Mouse (Mus musculus): ENCODE data around the gene Txlnb. TPM values are rescaled to one million over a fixed set of nuclear protein-coding genes. Genes with fewer than 3 reads are reported as not detected.
"Not testable (repeated sequence)": the region's sequence is repeated elsewhere in the genome, so short reads cannot be mapped to it uniquely, and the experiment has no call there.

The Txlnb gene
- polyA plus RNA-seq, 1 experiment = 6.4 TPM

DNA sequence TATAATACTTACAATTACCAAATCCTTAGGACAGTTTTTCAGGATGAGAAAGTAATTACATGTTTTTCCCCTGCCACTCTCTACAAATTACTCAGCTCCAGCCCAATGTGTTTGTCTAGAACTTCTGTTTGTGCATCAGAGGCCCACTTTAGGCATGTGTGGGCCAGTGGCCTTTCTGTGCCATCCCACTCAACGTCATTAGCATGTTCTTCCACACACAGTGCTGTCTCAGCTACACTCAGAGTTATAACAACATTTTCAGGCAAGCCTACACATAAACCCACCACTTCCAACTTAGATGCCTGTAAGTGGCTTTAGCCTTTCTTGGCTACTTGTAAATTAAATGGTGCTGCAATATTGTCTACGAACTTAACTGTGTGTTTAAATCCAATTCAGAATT, 5.8 kb downstream of the Txlnb start:
- WGBS = 77% methylated on average over 2 of the region's 2 CpGs
- DNase-seq = no peak
- no peaks in the 10 kb centered on the region for H3K4me1 ChIP-seq (ENCODE audit: control insufficient read depth, insufficient read depth, low read length)
- no peak overlapping the region for H3K4me3 ChIP-seq (replicated peaks; ENCODE audit: extremely low read depth, low read depth, low read length)
- TF ChIP-seq CTCF (IDR thresholded peaks at IDR 0.05; ENCODE audit: insufficient read depth, low read length) (no peak), POLR2A (IDR thresholded peaks at IDR 0.05; ENCODE audit: borderline replicate concordance, extremely low read depth, low read depth, low read length) (no peak)

DNA sequence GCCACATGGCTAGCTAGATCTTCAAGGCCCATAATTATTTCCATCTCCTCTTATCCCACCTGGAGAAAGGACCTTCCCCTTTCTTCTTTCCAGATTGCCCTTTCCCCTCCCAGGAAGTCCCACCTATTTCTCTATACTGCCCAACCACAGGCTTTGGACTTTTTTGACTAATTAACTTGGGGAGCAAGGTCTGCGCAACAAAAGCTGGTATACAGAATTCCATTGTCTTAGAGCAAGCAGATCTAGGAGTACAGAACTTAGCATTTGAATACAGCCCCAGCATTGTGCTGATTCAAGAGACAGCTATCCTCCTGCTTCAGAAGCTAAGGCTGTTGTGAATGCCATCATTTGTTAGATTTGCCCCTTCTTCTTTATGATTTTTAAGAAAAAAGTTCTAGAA, 12.5 kb downstream of the Txlnb start:
- Histone ChIP-seq H3K4me1 (ENCODE audit: control insufficient read depth, insufficient read depth, low read length) (no peaks in the 10 kb centered on the region), H3K4me3 (replicated peaks; ENCODE audit: extremely low read depth, low read depth, low read length) (no peak overlapping the region)
- TF ChIP-seq POLR2A (IDR thresholded peaks at IDR 0.05; ENCODE audit: borderline replicate concordance, extremely low read depth, low read depth, low read length) (no peak), CTCF (IDR thresholded peaks at IDR 0.05; ENCODE audit: insufficient read depth, low read length) (no peak)
- WGBS = 100% methylated on average over 1 of the region's 1 CpGs
- DNase-seq = no peak

- TF ChIP-seq POLR2A (IDR thresholded peaks at IDR 0.05; ENCODE audit: borderline replicate concordance, extremely low read depth, low read depth, low read length) = no peak
- TF ChIP-seq CTCF (IDR thresholded peaks at IDR 0.05; ENCODE audit: insufficient read depth, low read length) = no peak
- no peak overlapping the region for H3K4me3 ChIP-seq (replicated peaks; ENCODE audit: extremely low read depth, low read depth, low read length)
- WGBS = 78% methylated on average over 11 of the region's 11 CpGs
- DNase-seq = no peak
- no peaks in the 10 kb centered on the region for H3K4me1 ChIP-seq (ENCODE audit: control insufficient read depth, insufficient read depth, low read length)
Observed at GRCm38 (mm10) chr10:17815052-17815451, 19.0 kb downstream of the Txlnb start.

GRCm38 (mm10) chr10:17820422-17820821, 24.4 kb downstream of the Txlnb start:
- not testable (repeated sequence) for H3K4me3 ChIP-seq (replicated peaks; ENCODE audit: extremely low read depth, low read depth, low read length); DNase-seq; H3K4me1 ChIP-seq (ENCODE audit: control insufficient read depth, insufficient read depth, low read length)
- 92% methylated on average over 7 of the region's 7 CpGs for WGBS

DNA sequence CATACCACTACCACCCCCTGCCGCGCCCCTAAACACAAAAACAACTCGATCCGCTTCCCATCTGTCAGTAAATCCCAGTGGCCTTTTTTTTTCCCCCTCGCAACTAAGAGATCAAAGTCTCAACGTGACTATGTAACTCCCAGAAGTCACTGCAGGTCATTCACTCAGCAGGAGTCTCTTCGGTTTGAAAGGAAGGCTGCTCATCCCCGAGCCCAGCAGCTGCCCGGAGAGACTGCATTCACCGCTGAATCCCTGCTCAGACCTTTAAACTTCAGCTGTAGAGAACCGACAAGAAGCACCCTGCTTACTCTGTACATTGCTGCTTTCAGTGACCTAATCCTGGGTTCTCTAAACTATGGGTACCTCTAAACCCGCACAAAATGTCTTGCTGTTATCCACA, 31.4 kb downstream of the Txlnb start:
- WGBS = 20% methylated on average over 12 of the region's 12 CpGs
- Histone ChIP-seq H3K4me1 (ENCODE audit: control insufficient read depth, insufficient read depth, low read length) (no peaks in the 10 kb centered on the region), H3K4me3 (replicated peaks; ENCODE audit: extremely low read depth, low read depth, low read length) (no peak overlapping the region)
- no peak for TF ChIP-seq POLR2A (IDR thresholded peaks at IDR 0.05; ENCODE audit: borderline replicate concordance, extremely low read depth, low read depth, low read length)
- TF ChIP-seq CTCF (IDR thresholded peaks at IDR 0.05; ENCODE audit: insufficient read depth, low read length) = no peak
- no peak for DNase-seq

- H3K4me1 ChIP-seq (ENCODE audit: control insufficient read depth, insufficient read depth, low read length) = no peaks in the 10 kb centered on the region
- WGBS = 74% methylated on average over 4 of the region's 4 CpGs
- no peak overlapping the region for H3K4me3 ChIP-seq (replicated peaks; ENCODE audit: extremely low read depth, low read depth, low read length)
- TF ChIP-seq POLR2A (IDR thresholded peaks at IDR 0.05; ENCODE audit: borderline replicate concordance, extremely low read depth, low read depth, low read length) (no peak), CTCF (IDR thresholded peaks at IDR 0.05; ENCODE audit: insufficient read depth, low read length) (no peak)
- no peak for DNase-seq
Observed at GRCm38 (mm10) chr10:17829205-17829604, 33.2 kb downstream of the Txlnb start.

GRCm38 (mm10) chr10:17831041-17831440, 35.0 kb downstream of the Txlnb start:
- WGBS = 67% methylated on average over 3 of the region's 3 CpGs
- TF ChIP-seq CTCF (IDR thresholded peaks at IDR 0.05; ENCODE audit: insufficient read depth, low read length) = no peak
- no peak for TF ChIP-seq POLR2A (IDR thresholded peaks at IDR 0.05; ENCODE audit: borderline replicate concordance, extremely low read depth, low read depth, low read length)
- no peak for DNase-seq
- no peak overlapping the region for H3K4me3 ChIP-seq (replicated peaks; ENCODE audit: extremely low read depth, low read depth, low read length)
- H3K4me1 ChIP-seq (ENCODE audit: control insufficient read depth, insufficient read depth, low read length) = no peaks in the 10 kb centered on the region

DNA sequence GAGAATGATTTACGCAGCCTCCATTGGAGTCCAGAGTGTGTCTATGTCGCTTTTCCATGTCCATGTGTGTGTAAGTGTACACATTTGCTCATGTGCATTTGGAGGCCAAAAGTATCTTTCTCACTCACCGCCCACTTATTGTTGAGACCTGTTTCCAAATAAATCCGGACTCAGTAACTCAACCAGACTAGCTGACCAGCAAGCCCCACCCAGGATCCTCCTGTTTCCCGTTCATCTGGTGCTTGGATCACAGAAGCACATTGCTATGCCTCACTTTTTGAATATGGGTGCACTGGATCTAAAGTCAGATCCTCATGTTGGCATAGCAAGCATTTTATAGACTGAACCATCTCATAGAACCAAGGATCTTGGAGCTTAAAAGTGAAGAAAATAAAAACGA, 39.0 kb downstream of the Txlnb start:
- DNase-seq = no peak
- 80% methylated on average over 6 of the region's 6 CpGs for WGBS
- no peak overlapping the region for H3K4me3 ChIP-seq (replicated peaks; ENCODE audit: extremely low read depth, low read depth, low read length)
- TF ChIP-seq POLR2A (IDR thresholded peaks at IDR 0.05; ENCODE audit: borderline replicate concordance, extremely low read depth, low read depth, low read length) (no peak), CTCF (IDR thresholded peaks at IDR 0.05; ENCODE audit: insufficient read depth, low read length) (no peak)
- H3K4me1 ChIP-seq (ENCODE audit: control insufficient read depth, insufficient read depth, low read length) = no peaks in the 10 kb centered on the region; the same call in 1 of the 2 replicates

GRCm38 (mm10) chr10:17836275-17836674, 40.2 kb downstream of the Txlnb start:
- Histone ChIP-seq H3K4me3 (replicated peaks; ENCODE audit: extremely low read depth, low read depth, low read length) (no peak overlapping the region), H3K4me1 (ENCODE audit: control insufficient read depth, insufficient read depth, low read length) (no peaks in the 10 kb centered on the region; the same call in 1 of the 2 replicates)
- 95% methylated on average over 1 of the region's 1 CpGs for WGBS
- TF ChIP-seq POLR2A (IDR thresholded peaks at IDR 0.05; ENCODE audit: borderline replicate concordance, extremely low read depth, low read depth, low read length) = no peak
- no peak for TF ChIP-seq CTCF (IDR thresholded peaks at IDR 0.05; ENCODE audit: insufficient read depth, low read length)
- DNase-seq = no peak

DNA sequence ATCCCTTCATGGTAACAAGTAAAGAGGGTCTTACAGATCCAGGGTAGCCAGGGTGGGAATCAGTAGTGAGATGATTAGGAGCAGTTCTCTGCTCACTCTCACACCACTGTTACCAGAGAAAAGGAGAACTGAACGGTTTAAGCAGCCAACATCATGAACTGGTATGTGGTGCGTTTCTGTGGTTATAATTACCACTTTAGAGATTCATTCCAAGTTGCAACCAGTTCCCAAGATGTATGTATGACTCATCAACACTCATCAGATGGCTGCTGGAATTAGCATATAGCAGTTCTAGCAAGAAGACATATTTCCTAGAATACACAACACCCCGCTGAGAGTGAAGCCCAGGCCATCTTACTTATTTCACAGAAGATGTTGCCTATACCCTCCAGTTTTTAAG, 46.0 kb downstream of the Txlnb start:
- TF ChIP-seq POLR2A (IDR thresholded peaks at IDR 0.05; ENCODE audit: borderline replicate concordance, extremely low read depth, low read depth, low read length) (no peak), CTCF (IDR thresholded peaks at IDR 0.05; ENCODE audit: insufficient read depth, low read length) (no peak)
- DNase-seq = no peak
- H3K4me3 ChIP-seq (replicated peaks; ENCODE audit: extremely low read depth, low read depth, low read length) = no peak overlapping the region
- no peaks in the 10 kb centered on the region; the same call in 1 of the 2 replicates for H3K4me1 ChIP-seq (ENCODE audit: control insufficient read depth, insufficient read depth, low read length)
- WGBS = 78% methylated on average over 3 of the region's 3 CpGs

All from lung, adult 2 months (tissue).